Mouse (Mus musculus) stomach, embryonic 16.5 days (tissue): ENCODE measurements around the gene Ccdc85c. TPM values are rescaled to one million over a fixed set of nuclear protein-coding genes. Genes with fewer than 3 reads are reported as not detected.

Source experiments
- ATAC-seq: fragments of 200-750 bp; cut with Nextera tagmentation; 2 replicates; pipeline ENCODE4 v1.8.0; 2017; ENCODE audit warnings: moderate number of reproducible peaks, moderate TSS enrichment; ENCODE audit not compliant: insufficient read depth, low FRiP score
- H3K27ac ChIP-seq: fragments of 300-500 bp; sonication (generic); 2 replicates; pipeline ENCODE4 v1.5.1; 2014; ENCODE audit warnings: low read length
- H3K27me3 ChIP-seq: fragments of 300-500 bp; sonication (generic); 2 replicates; pipeline ENCODE4 v1.6.1; 2014; ENCODE audit warnings: low read length, control low read depth, mixed read lengths; ENCODE audit not compliant: control insufficient read depth, insufficient read depth
- H3K36me3 ChIP-seq: fragments of 300-500 bp; sonication (generic); 2 replicates; pipeline ENCODE4 v1.6.1; 2014; ENCODE audit warnings: low read length; ENCODE audit not compliant: control insufficient read depth, insufficient read depth
- H3K4me1 ChIP-seq: fragments of 300-500 bp; sonication (generic); 2 replicates; pipeline ENCODE4 v1.6.1; 2014; ENCODE audit warnings: low read length, control low read depth, mixed read lengths; ENCODE audit not compliant: control insufficient read depth, insufficient read depth
- H3K4me2 ChIP-seq: fragments of 300-500 bp; sonication (generic); 2 replicates; pipeline ENCODE4 v1.6.1; 2014; ENCODE audit warnings: low read depth, low read length, mixed read lengths
- H3K4me3 ChIP-seq: fragments of 300-500 bp; sonication (generic); replicated peaks from 2 replicates; pipeline ENCODE4 v1.5.1; 2014; ENCODE audit warnings: mild to moderate bottlenecking, low read length
- H3K9ac ChIP-seq: fragments of 300-500 bp; sonication (generic); 2 replicates; pipeline ENCODE4 v1.6.1; 2014; ENCODE audit warnings: low read length
- H3K9me3 ChIP-seq: fragments of 300-500 bp; sonication (generic); replicated peaks from 2 replicates; pipeline ENCODE4 v1.6.1; 2016; ENCODE audit warnings: low read length, control low read depth; ENCODE audit not compliant: control insufficient read depth
- WGBS: fragments of 180-500 bp; shearing (Covaris S2); extraction: QIAGEN DNeasy Blood & Tissue Kit; methylation state at CpG from one replicate; pipeline ENCODE4 v1.1.7; 2014; 5-methylcytosine and 5-hydroxymethylcytosine counted together
- polyA plus RNA-seq: library from polyadenylated mRNA; unstranded; fragments of >200 nt; fragmentation: Nextera tagmentation; extraction: Ambion mirVana; gene quantifications from 2 replicates; pipeline ENCODE4 v1.2.1, GENCODE M21; 2015

The Ccdc85c gene
- polyA plus RNA-seq, 1 experiment from 2014 or later = 6.9 TPM

GRCm38 (mm10) chr12:108198447-108198846, 76.8 kb downstream of the Ccdc85c start:
- no peaks in the 10 kb centered on the region for H3K27me3 ChIP-seq
- ATAC-seq = no peak
- no peak overlapping the region for H3K9ac ChIP-seq
- H3K4me1 ChIP-seq = no peaks in the 10 kb centered on the region
- no peak overlapping the region for H3K27ac ChIP-seq
- H3K4me2 ChIP-seq = no peak overlapping the region
- peaks cover 31% of the 10 kb centered on the region for H3K36me3 ChIP-seq
- no peaks in the 10 kb centered on the region for H3K9me3 ChIP-seq
- WGBS = 82% methylated on average over 4 of the region's 4 CpGs
- no peak overlapping the region for H3K4me3 ChIP-seq

DNA sequence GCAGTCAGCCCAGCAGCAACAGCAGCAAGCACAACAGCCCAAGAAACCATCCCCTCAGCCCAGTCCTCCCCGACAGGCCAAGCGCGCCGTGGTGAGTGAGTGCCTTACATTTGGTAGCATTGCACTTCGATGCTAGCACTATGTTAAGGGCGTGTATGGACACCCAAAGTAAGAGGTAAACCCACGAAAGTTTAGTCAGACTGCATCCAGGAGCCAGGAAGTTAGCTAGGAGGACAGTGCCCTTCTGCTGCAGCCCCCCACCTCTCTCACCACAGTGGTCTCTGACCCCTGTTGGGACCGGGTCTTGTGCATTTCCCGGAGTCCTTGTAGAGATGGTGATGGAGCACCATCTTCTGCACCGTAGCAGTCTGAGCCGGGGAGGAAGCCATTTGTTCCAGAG, 79.5 kb downstream of the Ccdc85c start:
- H3K4me2 ChIP-seq = no peak overlapping the region
- H3K27ac ChIP-seq = no peak overlapping the region
- H3K9ac ChIP-seq = no peak overlapping the region
- no peak for ATAC-seq
- no peaks in the 10 kb centered on the region for H3K9me3 ChIP-seq
- no peak overlapping the region for H3K4me3 ChIP-seq
- H3K4me1 ChIP-seq = no peaks in the 10 kb centered on the region
- WGBS = 92% methylated on average over 11 of the region's 11 CpGs
- no peaks in the 10 kb centered on the region for H3K27me3 ChIP-seq
- peaks cover 23% of the 10 kb centered on the region for H3K36me3 ChIP-seq

GRCm38 (mm10) chr12:108193878-108194277, 81.3 kb downstream of the Ccdc85c start:
- Histone ChIP-seq H3K36me3 (peaks cover 19% of the 10 kb centered on the region), H3K4me3 (no peak overlapping the region), H3K27ac (no peak overlapping the region; the same call in 1 of the 2 replicates), H3K9ac (no peak overlapping the region), H3K9me3 (no peaks in the 10 kb centered on the region), H3K27me3 (no peaks in the 10 kb centered on the region), H3K4me1 (no peaks in the 10 kb centered on the region), H3K4me2 (no peak overlapping the region)
- peak; percentile 37; the same call in 1 of the 2 replicates for ATAC-seq
- 83% methylated on average over 5 of the region's 5 CpGs for WGBS

DNA sequence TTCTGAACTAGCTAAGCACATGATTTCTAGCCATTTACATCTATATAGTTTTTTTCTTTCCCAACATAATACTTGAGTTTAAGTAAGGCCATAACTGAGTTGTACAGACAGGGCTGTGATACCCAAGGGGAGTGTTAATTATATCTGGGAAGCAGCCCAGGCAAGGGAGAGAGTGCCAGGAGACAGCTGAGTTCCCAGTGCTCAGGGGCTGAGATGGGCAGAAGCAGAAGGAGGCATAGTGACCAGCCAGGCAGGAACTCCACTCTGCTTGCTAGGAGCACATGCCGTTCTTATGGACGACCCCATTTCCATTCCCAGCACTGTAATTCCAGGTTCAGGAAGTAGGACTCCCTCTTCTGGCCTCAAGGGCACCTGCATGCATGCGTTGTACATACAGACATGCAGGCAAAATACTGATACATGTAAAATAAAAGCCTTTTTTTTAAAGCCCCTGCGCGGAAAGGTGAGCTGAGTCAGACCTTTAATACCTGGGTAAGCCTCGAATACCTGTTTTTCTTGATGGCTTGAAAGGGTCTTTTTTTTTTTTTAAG, 87.6 kb downstream of the Ccdc85c start:
- Histone ChIP-seq H3K36me3 (peaks cover 17% of the 10 kb centered on the region), H3K9me3 (no peaks in the 10 kb centered on the region), H3K4me3 (no peak overlapping the region), H3K9ac (no peak overlapping the region), H3K4me1 (no peaks in the 10 kb centered on the region), H3K27me3 (no peaks in the 10 kb centered on the region), H3K27ac (no peak overlapping the region), H3K4me2 (no peak overlapping the region)
- WGBS = 90% methylated on average over 6 of the region's 6 CpGs
- no peak for ATAC-seq

GRCm38 (mm10) chr12:108181716-108182115, 93.5 kb downstream of the Ccdc85c start:
- no peak for ATAC-seq
- no peak overlapping the region for H3K4me3 ChIP-seq
- H3K27me3 ChIP-seq = no peaks in the 10 kb centered on the region
- H3K4me2 ChIP-seq = no peak overlapping the region
- H3K9me3 ChIP-seq = no peaks in the 10 kb centered on the region
- WGBS = 91% methylated on average over 6 of the region's 6 CpGs
- H3K9ac ChIP-seq = no peak overlapping the region
- no peak overlapping the region for H3K27ac ChIP-seq
- H3K36me3 ChIP-seq = peaks cover 4% of the 10 kb centered on the region
- H3K4me1 ChIP-seq = peaks cover 20% of the 10 kb centered on the region

DNA sequence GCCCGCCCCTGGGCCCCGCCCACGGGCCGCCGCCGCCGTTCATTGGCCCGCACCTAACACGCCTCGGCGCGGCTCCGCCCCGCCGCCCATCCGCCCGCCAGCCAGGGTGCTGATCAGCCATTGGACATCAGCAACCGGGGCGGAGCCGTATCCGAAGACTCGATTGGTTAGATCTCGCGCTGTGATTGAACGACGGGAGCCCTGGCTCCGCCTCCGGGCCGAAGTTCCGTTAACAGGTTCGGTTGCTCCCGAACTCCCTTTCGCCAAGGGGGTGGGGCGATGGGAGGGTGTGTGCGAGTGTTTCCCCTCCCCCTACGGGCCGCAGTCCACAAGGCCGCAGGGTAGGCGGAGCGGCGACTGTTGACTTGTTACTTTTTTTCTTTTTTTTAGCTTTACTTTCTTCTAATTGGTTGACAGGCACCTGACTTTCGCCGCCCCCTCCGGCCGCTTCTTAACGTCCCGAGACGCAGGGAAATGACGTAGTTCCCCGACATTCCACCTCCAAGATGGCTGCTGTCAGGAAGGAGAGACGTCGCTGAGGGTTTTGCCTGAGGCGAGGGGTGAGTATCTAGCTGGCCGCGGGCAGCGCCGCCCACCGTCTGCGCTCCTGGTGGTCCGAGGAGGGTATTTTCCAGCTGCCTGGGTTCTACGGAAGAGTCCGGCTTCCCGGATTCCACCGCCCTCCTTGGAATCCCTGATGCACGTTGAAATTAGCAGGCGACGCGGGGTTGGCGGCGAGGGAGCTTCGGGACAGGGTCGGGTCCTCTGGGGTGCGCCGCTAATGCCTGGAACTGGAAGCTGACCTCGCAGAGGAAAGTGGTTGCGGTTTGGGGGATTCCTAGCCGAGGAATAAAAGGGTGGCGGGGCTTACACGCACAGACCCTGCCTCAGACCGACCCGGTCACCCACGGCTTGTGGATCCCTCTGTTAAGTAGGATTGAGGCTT, 95.6 kb downstream of the Ccdc85c start, which contains the start of gene Ccnk:
TSS of gene Ccnk (plus strand) at position 259 of the 946 bp plus-strand sequence.
- ATAC-seq = peak; percentile 97
- H3K9me3 ChIP-seq = no peaks in the 10 kb centered on the region
- H3K4me2 ChIP-seq = peak within 1 kb of the TSS; percentile 91
- H3K36me3 ChIP-seq = no peaks in the 10 kb centered on the region
- WGBS = under 1% methylated on average over 79 of the region's 82 CpGs
- no peaks in the 10 kb centered on the region for H3K27me3 ChIP-seq
- peak within 1 kb of the TSS; percentile 97 for H3K27ac ChIP-seq
- H3K4me3 ChIP-seq = peak within 1 kb of the TSS; percentile 98
- H3K9ac ChIP-seq = peak within 1 kb of the TSS; percentile 99
- peaks cover 29% of the 10 kb centered on the region for H3K4me1 ChIP-seq

DNA sequence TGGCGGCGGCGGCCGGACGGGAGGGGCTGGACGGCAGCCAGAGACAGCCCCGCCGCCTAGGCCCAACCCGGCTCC, 96.1 kb downstream of the Ccdc85c start, which contains the start of gene Setd3:
TSS of gene Setd3 (minus strand) at position 69 of the 75 bp plus-strand sequence.
- no peak for ATAC-seq
- Histone ChIP-seq H3K4me2 (peak within 1 kb of the TSS; percentile 91), H3K4me1 (peaks cover 29% of the 10 kb centered on the region), H3K9me3 (no peaks in the 10 kb centered on the region), H3K27me3 (no peaks in the 10 kb centered on the region), H3K36me3 (no peaks in the 10 kb centered on the region), H3K27ac (peak within 1 kb of the TSS; percentile 97), H3K9ac (peak within 1 kb of the TSS; percentile 99), H3K4me3 (peak within 1 kb of the TSS; percentile 98)
- WGBS = 0% methylated on average over 9 of the region's 9 CpGs

DNA sequence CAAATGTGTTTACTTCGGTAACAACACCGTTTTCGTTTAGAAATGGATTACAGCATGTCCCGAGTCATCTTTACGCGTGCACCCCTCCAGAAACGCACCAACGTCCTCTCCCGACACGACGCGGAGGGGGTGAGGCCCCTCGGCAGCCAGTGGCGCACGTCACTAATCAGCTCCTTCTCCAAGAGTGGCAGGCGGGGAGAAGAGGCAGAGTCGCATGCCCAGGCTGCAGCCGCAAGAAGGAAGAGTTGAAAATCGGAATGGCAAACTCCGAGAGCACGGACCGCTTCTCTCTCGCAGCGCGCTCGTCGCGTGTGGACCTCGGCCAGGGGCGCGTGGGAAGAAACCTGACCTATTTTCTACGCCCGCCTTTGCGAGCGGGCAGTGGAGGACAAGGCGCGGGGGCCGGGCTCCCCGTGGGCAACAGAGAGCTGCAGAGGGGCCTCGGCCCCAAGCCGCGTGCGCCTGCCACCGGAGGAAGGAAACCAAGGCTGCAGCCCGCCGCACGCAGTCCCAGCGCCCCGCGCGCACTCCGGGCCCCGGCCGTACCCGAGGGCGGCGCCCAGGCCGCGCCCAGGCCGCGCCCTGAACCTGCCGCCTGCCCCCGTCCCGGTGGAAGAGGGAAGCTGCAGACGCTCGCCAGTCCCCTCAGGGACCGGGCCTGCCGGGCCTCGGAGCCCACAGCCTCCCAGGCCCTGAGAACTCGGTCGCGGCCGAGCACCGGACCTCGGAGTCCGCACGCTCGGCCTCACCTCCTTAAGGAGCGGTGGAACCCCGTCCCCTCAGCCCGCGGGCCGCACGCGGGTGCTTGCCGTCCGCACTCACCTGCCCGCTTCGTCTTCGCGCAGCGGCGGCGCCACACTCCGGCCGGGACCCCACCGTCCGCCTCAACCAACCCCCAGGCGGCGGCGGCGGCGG, 96.6 kb downstream of the Ccdc85c start:
- no peaks in the 10 kb centered on the region for H3K36me3 ChIP-seq

GRCm38 (mm10) chr12:108176366-108176765, 98.9 kb downstream of the Ccdc85c start:
- WGBS = 61% methylated on average over 3 of the region's 3 CpGs
- H3K4me2 ChIP-seq = no peak overlapping the region

More for the DNA sequence above, 96.6 kb downstream of the Ccdc85c start:
- Histone ChIP-seq H3K9ac (peak overlapping the region; percentile 99), H3K4me3 (peak overlapping the region; percentile 98), H3K4me2 (peak overlapping the region; percentile 91), H3K9me3 (no peaks in the 10 kb centered on the region), H3K27me3 (no peaks in the 10 kb centered on the region), H3K27ac (peak overlapping the region; percentile 97), H3K4me1 (peaks cover 29% of the 10 kb centered on the region)
- WGBS = under 1% methylated on average over 102 of the region's 103 CpGs
- ATAC-seq = peak; percentile 41; the same call in 1 of the 2 replicates

More at GRCm38 (mm10) chr12:108176366-108176765, 98.9 kb downstream of the Ccdc85c start:
- Histone ChIP-seq H3K4me3 (no peak overlapping the region), H3K9me3 (no peaks in the 10 kb centered on the region), H3K9ac (no peak overlapping the region), H3K27me3 (no peaks in the 10 kb centered on the region), H3K4me1 (peaks cover 34% of the 10 kb centered on the region), H3K27ac (no peak overlapping the region), H3K36me3 (no peaks in the 10 kb centered on the region)
- ATAC-seq = no peak
